Mouse (Mus musculus): ENCODE data around the gene Pde4d.

Gene Pde4d

DNA sequence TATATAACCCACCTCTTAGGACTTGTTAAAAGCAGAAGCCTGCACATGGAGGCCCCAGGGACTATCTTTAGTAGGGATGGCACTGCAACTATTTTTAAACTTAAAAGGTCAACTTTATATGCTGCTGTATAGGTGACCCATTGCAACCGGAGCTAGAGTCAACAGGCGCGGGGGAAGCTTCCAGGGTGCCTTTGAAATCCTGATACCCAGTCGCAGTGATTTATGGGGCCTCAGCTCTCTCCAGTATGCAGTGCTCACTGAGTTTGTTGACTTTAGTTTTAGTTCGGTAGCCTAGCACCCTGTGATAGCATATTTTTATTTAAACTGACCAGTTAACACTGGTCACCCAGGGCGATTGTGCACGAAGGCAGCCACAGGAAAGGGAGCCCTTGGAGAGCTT, 1465.8 kb downstream of the Pde4d start:
- DNase-seq, result no peak

DNA sequence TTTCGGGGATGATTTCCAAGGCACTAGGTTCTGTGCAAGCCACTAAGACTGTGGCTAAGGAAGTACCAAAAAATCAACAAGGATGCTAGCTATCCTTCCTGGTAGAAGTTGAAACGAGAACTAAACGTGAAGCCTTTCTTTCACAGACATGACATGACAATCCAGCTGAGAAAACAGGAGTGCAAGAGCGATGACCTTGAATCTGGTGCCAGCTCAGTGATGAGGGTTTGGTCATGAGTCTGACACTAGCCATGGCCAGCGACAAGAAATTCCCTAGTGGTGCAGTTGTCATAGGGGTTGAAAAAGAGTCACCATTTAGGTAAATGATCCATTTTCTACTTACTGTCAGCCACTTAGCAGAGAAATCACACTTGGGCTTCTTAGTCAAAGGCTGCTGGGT, 1466.2 kb downstream of the Pde4d start:
- no peak for DNase-seq

DNA sequence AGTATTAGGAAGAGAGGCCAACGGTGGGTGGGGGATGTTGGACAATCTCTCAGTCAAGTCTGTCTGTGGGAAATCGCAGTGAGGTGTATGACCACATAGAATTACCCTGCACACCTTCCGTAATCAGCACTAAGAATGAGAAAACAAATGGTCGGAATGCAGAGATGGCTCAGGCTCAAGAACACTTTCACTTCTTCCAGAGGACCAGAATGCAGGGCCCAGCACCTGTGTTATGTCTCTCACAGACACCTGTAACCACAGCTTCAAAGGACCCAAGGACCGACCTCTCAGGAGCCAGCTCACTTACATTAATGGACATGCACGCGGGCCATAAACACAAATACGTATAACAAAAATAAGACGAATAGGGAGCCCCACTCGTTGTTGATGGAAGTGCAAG, 1467.8 kb downstream of the Pde4d start:
- DNase-seq, result no peak

DNA sequence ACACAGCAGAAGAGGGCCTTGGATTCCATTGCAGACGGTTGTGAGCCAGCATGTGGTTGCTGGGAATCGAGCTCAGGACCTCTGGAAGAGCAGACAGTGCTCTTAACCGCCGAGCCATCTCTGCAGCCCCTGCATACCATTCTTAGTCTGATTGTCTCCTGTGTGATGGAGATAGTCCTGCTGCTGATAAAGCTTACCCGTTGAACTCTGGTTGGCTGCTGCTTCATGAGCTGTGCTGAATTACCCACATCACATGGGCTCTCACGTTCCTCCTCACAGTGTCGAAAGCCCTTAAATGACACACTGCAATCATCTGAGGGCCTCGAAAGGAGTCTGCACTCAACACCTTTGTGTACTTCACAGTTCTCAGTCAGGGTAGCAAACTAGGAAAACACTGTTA, 1468.9 kb downstream of the Pde4d start:
- DNase-seq, result no peak

DNA sequence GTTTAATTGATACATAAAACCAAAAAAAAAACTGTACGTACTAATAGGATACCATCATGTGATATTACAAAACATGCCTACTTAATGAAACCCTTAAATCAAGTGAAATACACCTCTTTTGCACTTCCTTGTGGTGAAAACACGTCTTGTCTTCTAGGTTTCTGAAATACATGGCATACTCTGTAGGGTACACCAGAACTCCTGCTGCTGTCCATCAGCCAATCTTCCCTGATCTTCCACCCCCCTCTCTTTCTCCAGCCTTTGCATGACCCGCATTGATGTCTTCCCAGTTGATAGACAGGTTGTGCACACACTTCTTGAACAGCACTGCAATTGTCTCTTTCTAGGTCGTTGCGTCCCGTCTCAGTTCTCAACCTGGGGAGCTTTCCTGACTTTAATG, 1470.5 kb downstream of the Pde4d start:
- DNase-seq, result no peak

DNA sequence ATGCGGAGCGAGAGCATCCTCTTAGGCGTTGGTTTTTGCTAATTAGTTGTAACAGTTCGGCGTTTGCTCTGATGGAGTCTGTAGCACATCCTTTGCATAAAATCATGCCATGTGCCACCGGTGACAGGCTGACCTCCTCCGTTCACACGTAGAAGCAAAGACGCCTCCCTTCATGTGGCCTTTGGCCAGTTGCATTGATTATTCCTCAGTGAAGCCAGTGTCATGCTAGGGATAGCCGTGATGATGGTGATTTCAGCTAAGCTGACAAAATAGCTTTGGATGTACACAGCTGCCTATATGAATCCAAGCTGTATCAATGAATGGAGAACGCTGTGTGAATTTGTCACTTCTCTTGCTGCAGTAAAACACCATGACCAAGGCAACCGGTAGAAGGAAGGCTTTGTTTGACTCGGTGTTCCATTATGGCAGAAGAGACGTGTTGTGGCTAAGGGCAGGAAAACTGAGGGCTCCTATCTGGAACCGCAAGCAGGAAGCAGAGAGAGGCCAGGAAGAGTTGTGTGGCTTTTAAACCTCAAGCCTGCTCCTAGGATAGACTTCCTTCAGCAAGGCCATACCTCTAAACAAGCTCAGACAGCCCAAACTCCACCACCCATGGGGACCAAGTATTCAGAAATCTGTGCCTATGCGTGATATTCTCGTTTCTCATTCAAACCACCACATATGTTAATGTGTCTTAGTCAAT, 1471.7 kb downstream of the Pde4d start:
- no peak for DNase-seq

DNA sequence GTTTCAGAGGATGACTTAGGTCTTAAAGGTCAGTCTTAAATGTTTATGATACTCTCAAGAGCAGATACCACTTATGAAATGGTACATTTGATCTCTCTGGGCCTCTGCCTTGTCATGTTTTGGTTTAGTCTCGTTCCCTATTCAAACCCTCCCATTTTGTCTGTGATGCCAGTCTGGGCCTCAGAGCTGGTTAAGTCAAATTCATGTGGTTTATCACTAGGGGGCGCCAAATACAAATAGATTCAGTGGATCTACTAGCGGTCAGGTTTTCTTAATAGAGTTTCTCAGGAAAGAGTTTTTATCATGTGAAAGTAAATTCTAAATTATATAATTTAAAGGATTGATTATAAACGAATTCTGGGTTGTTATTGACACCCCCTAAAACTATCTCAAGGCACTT, 1472.5 kb downstream of the Pde4d start:
- peak; percentile 82 for DNase-seq

DNA sequence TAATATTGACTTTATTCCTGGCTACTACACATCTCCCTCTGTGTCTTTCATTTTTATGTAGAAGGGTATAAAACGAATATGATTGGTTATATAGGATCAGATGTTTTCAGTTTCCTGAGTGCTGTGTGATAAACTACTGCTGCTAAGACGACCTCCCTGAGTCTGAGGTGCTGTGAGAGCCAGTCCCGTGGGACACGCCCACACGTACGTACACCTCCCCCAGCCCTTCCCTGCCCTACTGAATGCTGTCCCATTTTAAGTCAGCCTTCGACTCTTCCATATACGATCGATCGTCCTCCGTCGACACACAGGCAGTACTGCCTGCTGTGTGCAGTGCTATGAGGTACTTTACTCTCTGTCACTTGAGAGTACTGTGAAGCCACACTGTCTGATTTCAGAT, 1473.0 kb downstream of the Pde4d start:
- DNase-seq, result no peak

DNA sequence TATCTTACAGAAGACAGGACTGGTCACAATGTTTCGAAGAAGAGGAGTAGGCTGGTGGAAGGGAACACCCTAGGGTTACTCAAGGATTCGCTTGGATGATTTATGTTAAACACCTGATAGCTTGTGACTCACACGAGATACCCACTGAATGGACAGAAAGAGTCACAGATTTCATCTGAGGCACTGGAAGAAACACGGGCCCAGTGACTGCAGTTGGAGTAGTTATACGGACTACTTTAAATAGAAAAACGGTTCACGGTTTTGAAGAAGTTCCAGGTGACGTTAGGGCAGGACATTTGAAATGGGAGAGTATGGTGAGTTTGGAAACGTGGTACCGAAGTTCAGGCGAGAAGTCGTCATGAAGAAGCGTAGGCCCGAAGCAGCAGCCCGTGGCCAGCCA, 1475.0 kb downstream of the Pde4d start:
- DNase-seq, result no peak

DNA sequence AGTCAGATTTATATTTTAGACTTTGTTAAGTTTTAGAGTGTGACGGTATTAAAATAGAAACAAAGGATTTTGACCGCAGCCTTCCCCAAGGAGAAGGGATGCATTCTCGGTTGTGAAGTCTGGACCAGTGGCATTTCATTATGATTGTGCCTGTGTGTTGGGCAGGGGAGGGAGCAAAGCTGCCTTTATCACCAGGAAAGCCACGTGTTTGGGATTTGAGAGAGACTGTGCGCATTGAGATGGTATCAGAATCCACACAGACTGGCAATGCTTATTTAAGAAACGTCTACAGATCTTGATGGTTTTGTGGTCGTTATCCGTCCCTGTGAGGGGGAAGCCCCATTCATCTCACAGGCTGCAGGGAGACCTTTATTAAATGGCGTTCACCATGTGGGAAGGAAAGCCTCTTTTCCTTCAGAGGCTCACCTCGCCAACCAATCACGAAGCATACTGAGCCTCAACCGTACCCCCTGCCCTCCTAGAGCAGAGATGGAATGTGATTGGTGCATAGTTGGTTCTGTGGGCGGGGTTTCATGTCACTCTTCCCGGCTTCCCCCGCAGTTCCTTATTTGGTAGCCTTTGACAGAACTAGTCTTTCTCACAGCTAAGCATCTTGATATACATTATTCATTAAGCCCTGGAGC, 1476.7 kb downstream of the Pde4d start:
- DNase-seq, result peak; percentile 81

DNA sequence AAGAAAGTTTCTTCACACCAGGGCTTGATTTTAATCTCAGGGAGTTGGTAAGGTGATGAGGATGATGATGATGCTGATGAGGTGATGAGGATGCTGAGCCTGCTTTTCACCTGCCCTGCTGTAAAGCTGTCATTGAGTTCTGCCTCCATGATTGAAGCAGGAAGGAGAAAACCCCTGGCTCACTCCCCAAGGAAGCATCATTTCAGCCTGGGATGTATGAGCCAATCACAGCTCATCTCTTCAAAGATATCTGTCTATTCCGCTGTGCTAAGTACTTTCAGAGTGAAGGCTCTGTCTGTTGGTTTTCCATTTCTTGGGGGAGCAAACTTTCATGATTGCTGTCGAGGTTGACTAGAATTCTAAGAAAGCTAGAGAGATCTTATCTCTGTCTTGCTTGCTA, 1478.0 kb downstream of the Pde4d start:
- peak; percentile 17 for DNase-seq

DNA sequence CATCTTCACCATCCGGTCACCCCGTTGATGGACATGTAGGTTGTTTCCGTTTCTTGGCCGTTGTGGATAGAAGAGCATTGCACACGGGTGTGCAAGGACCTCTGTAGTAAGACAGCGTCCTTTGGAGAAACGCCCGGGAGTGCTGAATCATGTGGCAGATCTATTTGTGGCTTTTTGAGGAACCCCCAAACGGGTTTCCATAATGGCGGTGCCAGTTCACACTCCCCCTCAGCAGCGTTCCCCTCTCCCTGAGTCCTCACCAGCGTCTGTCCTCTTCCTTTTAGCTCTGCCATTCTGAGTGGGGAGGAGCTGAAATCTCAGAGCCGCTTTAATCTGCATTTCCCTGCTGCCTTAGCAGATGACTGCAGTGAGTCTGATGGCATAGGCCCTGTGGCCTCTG, 1482.9 kb downstream of the Pde4d start:
- DNase-seq, result no peak

DNA sequence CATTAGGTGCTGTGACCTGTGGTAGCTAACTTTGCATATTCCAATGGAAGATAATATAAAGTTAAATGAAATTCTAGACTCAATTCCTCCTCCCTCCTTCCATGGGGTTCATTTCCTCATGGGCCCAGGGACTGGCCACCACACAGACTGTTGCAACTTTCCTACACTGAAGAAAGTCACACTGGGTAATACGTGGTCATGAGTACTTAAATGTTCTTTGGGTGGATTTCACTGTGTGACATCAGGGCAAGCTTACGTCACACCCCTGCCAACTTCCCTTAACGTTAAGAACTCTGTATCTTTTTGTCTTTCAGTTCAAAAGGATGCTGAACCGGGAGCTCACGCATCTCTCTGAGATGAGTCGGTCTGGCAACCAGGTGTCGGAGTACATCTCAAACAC, 1483.8 kb downstream of the Pde4d start:
- no peak for DNase-seq

DNA sequence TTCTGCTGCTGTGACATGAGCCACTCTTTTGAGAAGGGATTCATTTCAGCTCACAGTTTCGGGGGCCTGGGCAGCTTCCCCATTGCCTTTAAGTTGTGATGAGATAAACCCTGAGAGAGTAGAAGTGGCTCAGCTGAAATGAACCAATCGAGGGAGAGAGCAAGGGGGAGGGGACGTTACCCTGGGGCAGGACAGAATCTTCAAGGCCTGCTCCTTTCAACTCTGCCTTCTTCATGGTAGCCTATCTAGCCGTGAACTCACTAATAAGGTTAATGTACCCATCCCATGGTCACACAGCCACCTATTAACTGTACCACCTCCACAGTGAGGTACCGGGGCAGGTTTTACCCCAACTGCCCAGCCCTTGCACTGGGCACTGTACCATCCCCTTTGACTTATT, 1487.1 kb downstream of the Pde4d start:
- no peak for DNase-seq

DNA sequence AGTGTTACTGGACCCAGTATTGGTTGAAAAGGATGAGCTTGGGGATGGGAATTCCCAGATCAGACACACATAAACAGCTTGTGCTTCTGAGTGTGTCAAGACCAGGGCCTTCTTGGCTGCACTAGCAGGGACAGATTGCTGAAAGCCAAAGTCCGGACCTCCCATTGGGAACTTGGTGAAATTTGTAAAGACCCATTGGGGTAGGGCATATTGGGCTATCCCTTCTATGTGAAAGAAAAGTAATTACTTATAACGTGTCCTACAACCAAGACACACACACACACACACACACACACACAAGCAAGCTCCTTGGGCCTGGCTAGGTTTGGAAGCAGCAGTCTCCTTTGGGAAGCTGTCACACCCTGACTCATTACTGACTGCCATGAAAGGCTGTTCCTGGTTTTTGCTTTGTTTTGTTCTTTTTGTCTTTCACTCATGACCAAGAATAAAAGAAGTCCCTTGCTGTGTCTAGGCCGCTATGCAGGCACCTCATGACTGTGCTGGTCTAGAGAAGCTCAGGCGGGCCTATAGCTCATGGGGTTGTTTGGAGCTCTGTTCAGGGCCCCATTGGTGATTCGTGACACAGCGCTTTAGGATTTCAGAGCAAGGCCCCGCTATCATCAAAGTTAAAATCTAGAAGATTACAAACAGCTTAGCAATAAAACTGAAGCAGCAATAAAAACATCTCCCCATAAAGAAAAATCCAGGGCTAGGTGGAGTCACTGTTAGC, 1495.2 kb downstream of the Pde4d start:
- no peak for DNase-seq

DNA sequence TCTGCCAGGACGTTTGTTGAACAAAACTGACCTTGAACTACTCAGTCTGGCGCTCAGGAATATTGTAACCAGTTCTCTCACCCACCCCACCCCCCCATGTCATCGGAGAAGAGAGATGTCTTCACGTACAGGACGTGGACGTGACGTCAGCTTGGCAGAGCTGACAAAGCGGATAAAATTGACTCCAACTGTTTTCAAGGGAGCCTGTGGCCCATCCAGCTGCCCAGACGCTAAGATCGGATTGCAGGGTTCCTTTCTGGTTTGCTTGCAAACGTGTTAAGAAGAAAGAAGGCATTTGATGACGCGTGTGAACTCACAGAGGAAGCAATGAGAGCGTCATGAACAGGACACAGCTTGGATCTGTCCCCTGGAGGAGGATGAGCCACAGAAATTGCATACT, 1501.7 kb downstream of the Pde4d start:
- no peak for DNase-seq

DNA sequence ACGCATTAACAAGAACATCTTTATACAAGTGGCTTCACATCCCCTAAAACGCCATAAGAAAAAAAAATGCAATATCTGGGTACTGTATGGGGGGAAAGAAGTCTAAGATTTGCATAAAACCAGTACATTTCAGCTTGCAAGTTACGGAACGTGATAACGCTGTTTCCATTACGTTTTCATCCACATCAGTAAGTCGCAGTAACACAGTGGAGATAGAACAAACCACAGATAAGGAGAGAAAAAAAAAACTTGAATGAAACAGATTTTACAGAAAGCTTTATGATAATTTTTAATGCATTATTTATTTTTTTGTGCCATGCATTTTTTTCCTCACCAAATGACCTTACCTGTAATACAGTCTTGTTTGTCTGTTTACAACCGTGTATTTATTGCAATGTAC, 1504.4 kb downstream of the Pde4d start:
- no peak for DNase-seq

DNA sequence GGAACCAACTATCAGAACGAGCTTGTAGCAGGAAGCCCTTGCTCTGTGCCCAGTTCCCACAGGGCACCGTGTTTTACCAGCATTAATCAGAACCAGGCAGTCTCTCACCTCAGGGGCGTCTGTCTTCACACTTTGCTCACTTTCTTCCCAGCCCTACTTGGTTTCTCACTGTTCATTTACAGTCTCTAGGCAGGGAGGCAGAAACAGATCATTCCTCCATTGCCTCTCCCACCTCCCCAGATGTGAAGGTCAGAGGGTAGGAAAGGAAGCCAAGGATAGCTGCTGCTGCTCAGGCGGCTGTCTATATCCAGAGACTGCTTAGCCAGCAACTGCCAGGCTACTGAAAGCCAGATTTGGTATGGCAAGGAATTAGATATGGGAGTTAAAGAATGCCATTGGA, 1508.2 kb downstream of the Pde4d start:
- DNase-seq, result no peak

DNA sequence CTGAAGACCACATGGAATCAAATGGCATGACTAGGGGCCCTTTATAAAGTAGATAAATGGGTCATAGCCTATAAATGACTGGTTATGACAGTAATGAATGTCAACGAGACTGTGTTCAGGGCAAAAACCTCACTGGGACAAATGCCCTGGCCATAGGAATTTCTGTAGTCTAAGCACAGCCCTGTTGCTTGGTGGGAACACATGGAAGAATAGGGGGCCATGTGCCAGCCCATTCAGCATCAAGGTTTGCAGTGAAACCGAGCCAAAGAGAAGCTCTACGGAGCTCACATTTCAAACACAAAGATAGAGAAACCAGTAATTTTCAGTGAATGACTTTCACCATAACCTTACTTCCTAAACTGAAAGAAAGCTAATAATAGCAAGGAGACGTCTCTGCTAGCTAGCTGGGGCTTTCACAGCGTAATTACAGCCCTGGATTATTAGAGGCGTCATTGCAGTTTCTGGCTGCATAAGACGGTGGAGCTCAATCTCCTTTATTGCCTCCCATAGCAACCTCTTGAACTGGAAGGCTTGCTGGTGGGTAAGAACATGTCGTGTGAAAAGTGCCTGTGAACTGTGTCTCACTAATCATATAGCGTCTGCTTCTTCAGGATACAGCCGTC, 1533.2 kb downstream of the Pde4d start:
- DNase-seq, result no peak

DNA sequence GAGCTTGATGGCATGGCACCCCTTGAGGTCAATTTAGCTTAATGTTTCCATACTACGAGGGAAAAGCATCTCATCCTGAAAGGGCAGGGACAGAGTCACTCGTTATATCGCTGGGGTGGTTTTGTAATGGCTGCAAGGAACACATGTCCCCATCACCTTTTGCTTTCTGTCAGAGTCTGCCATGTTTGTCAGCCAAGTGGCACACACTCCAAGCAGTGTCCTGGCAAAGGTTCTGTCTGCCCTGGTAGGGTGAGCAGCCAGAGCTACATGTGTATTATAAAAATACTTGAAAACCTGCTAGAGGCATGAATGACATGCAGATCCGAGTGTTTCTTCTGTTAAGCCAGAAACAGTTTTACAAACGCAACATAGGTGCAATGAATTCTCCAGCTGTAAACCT, 1535.7 kb downstream of the Pde4d start:
- DNase-seq, result no peak

DNA sequence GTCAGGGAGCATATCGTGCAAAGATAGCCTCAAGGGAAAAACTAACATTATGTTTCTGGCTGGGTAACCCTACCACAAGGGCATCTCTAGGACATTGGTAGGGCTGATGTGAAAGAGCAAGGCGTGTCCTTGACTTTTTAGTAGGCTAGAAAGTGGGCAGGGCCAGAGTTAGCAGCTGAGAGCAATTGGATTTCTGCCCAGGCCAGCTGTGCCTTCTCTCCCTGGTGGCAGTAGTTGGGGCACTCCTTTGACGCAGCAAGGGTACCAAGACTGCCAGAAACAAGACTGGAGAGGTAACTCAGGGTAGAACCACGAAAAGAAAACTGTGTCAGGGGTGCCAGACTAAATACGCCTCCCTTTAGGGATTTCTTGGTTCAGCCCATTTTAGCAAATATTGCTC, 1536.1 kb downstream of the Pde4d start:
- DNase-seq, result no peak

DNA sequence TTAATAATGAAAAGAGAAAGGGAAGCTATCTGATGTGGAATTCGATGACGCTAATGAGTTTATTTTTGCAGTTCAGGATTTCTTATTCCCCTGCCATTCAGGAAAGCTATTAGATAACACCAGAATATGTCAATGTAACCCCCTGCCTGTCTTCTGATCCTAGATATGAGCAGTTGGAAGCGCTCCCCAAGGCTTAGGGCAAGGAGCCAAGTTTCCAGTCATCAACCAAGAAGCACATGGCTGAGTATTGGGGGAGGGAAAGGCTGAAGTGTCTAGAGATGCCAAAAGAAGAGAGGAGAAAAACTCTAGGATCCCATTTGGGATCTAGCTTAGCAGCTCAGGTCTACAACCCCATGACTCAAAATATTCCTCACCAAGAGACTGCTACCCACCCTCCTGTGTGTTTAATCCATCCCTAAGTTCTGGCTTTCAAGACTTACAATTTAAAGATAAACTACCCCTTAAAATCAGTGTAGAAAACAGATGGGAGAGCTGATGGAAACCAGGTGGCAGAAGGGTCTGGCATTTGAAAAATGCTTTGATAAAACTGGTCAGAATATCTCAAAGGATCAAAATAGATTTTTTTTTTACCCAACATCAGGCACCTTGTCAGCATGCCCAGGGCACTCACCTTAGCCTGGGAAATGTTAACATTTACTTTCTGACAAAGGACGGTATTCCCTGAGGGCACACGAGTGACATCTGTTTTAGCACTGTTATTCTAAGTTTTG, 1543.2 kb downstream of the Pde4d start:
- DNase-seq, result no peak

DNA sequence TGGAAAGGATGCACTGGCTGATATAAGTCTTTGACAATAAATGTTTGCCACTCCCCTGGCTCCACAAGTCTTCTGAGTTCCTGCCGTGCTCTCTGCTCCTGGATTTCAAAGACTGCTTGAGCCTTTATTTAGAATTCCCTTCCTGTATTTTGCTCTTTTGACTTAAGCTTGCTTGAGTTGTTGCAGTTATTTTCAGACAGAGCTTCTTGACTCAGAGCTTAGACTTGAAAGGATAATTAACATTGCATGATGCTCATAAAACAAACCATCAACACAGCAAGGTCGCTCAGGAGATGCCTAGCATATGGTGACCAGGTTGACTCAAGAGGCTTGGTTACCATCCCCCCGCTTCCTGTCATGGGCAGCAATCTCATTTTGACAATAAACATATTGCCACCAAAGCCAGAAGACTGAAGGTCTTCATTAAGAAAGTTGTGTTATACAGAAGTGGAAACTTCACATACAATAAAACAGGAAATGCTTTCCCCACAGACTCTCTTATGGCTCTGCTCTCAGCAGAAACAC, 1544.6 kb downstream of the Pde4d start:
- no peak for DNase-seq
